In genomic region chr4:98823740-98824139, GRCm38 (mm10) we compare ENCODE assay signal across 13 mouse cellular contexts. TPM values are rescaled to one million over a fixed set of nuclear protein-coding genes. Genes with fewer than 3 reads are reported as not detected.
"Had no signal": no experiment of that assay in that cellular context is flagged by ENCODE, and none has a peak within 500 bp of the region (broad histone marks: within the 10 kb centered on the region; RNA-seq: fewer than 3 reads in every experiment).

I0C0044D17Rik (minus strand) TSS chr4:98823840.

RNA-seq across cellular contexts. Expression of gene I0C0044D17Rik, which starts in this region (rescaled TPM):
- polyA plus RNA-seq: neural tube, embryonic 13.5 days; neural tube, embryonic 14.5 days; neural tube, embryonic 15.5 days; small intestine, adult 2 months; spleen, adult 2 months; stomach, embryonic 14.5 days; stomach, embryonic 15.5 days; stomach, embryonic 16.5 days; stomach, postnatal 0 days; testis, adult 2 months; thymus, adult 2 months; thymus, postnatal 0 days; urinary bladder, adult 2 months had no signal
